Mouse (Mus musculus) heart, embryonic 10.5 days (tissue): Measurements from ENCODE around the gene Kif13a. TPM values are rescaled to one million over a fixed set of nuclear protein-coding genes. Genes with fewer than 3 reads are reported as not detected.

Experiments used
- DNase-seq: peaks from one replicate; pipeline ENCODE4 v3.0.0-alpha.2; 2017; ENCODE audit warnings: low spot score
- H3K27ac ChIP-seq: fragments of 300-500 bp; sonication (generic); 2 replicates; pipeline ENCODE4 v1.5.1; 2016; ENCODE audit warnings: mild to moderate bottlenecking
- H3K27me3 ChIP-seq: fragments of 300-500 bp; sonication (generic); 2 replicates; pipeline ENCODE4 v1.6.1; 2016; ENCODE audit warnings: mild to moderate bottlenecking; ENCODE audit not compliant: poor library complexity, insufficient read depth, severe bottlenecking
- H3K36me3 ChIP-seq: fragments of 300-500 bp; sonication (generic); 2 replicates; pipeline ENCODE4 v1.6.1; 2016; ENCODE audit warnings: mild to moderate bottlenecking, moderate library complexity
- H3K4me1 ChIP-seq: fragments of 300-500 bp; sonication (generic); 2 replicates; pipeline ENCODE4 v1.6.1; 2016; ENCODE audit warnings: mild to moderate bottlenecking
- H3K4me3 ChIP-seq: fragments of 300-500 bp; sonication (generic); 2 replicates; pipeline ENCODE4 v1.5.1; 2016; ENCODE audit warnings: mild to moderate bottlenecking, moderate library complexity
- H3K9me3 ChIP-seq: fragments of 300-500 bp; sonication (generic); 2 replicates; pipeline ENCODE4 v1.6.1; 2016; ENCODE audit warnings: mild to moderate bottlenecking, moderate library complexity
- WGBS: fragments of 180-500 bp; shearing (Covaris S2); methylation state at CpG from one replicate; pipeline ENCODE4 v1.1.7; 2016; 5-methylcytosine and 5-hydroxymethylcytosine counted together
- polyA plus RNA-seq: library from polyadenylated mRNA; unstranded; fragments of >200 nt; fragmentation: Nextera tagmentation; extraction: Ambion mirVana; gene quantifications from 2 replicates; pipeline ENCODE4 v1.2.1, GENCODE M21; 2016

Kif13a gene
- polyA plus RNA-seq, 1 experiment from 2014 or later = 29.1 TPM

- H3K4me3 ChIP-seq = no peak overlapping the region
- no peak overlapping the region for H3K27ac ChIP-seq
- H3K27me3 ChIP-seq = no peaks in the 10 kb centered on the region
- H3K9me3 ChIP-seq = no peaks in the 10 kb centered on the region
- DNase-seq = no peak
- peaks cover 21% of the 10 kb centered on the region for H3K4me1 ChIP-seq
- WGBS = 77% methylated on average over 5 of the region's 5 CpGs
- H3K36me3 ChIP-seq = no peaks in the 10 kb centered on the region; the same call in 1 of the 2 replicates
These were observed 16.4 kb upstream of the Kif13a start for GRCm38 (mm10) chr13:46946041-46946440.

- WGBS = 65% methylated on average over 3 of the region's 3 CpGs
These were observed 15.6 kb upstream of the Kif13a start for GRCm38 (mm10) chr13:46945256-46945655.

GRCm38 (mm10) chr13:46943294-46943693 lies 13.6 kb upstream of the Kif13a start:
- H3K4me3 ChIP-seq = no peak overlapping the region
- H3K9me3 ChIP-seq = no peaks in the 10 kb centered on the region
- H3K27ac ChIP-seq = no peak overlapping the region
- H3K36me3 ChIP-seq = no peaks in the 10 kb centered on the region
- no peak for DNase-seq
- no peaks in the 10 kb centered on the region for H3K27me3 ChIP-seq
- peaks cover 21% of the 10 kb centered on the region for H3K4me1 ChIP-seq

More at GRCm38 (mm10) chr13:46945256-46945655, 15.6 kb upstream of the Kif13a start:
- Histone ChIP-seq H3K36me3 (no peaks in the 10 kb centered on the region), H3K27ac (no peak overlapping the region; the same call in 1 of the 2 replicates), H3K27me3 (no peaks in the 10 kb centered on the region), H3K9me3 (no peaks in the 10 kb centered on the region), H3K4me1 (peaks cover 21% of the 10 kb centered on the region), H3K4me3 (no peak overlapping the region)
- no peak for DNase-seq

GRCm38 (mm10) chr13:46934116-46934515 lies 4.4 kb upstream of the Kif13a start:
- 61% methylated on average over 10 of the region's 10 CpGs for WGBS
- no peaks in the 10 kb centered on the region for H3K36me3 ChIP-seq
- H3K27me3 ChIP-seq = no peaks in the 10 kb centered on the region
- no peak for DNase-seq
- 0 out of 2 replicates have a peak overlapping the region, but pooled peaks have one; percentile 18 for H3K4me3 ChIP-seq
- H3K9me3 ChIP-seq = no peaks in the 10 kb centered on the region
- peaks cover 35% of the 10 kb centered on the region for H3K4me1 ChIP-seq
- H3K27ac ChIP-seq = 0 out of 2 replicates have a peak overlapping the region, but pooled peaks have one; percentile 47

- H3K4me1 ChIP-seq = peaks cover 39% of the 10 kb centered on the region
- WGBS = 72% methylated on average over 6 of the region's 6 CpGs
- no peaks in the 10 kb centered on the region for H3K9me3 ChIP-seq
- H3K27ac ChIP-seq = no peak overlapping the region
- no peak overlapping the region for H3K4me3 ChIP-seq
- no peaks in the 10 kb centered on the region for H3K27me3 ChIP-seq
- DNase-seq = no peak
- no peaks in the 10 kb centered on the region for H3K36me3 ChIP-seq
These were observed 3.2 kb upstream of the Kif13a start for GRCm38 (mm10) chr13:46932846-46933245.

GRCm38 (mm10) chr13:46932049-46932448 lies 2.4 kb upstream of the Kif13a start:
- no peaks in the 10 kb centered on the region for H3K27me3 ChIP-seq
- no peak for DNase-seq
- H3K9me3 ChIP-seq = no peaks in the 10 kb centered on the region
- H3K36me3 ChIP-seq = no peaks in the 10 kb centered on the region
- no peak overlapping the region for H3K4me3 ChIP-seq
- no peak overlapping the region for H3K27ac ChIP-seq
- WGBS = 77% methylated on average over 1 of the region's 1 CpGs
- H3K4me1 ChIP-seq = peaks cover 46% of the 10 kb centered on the region

GRCm38 (mm10) chr13:46930659-46931046 lies 986 bp upstream of the Kif13a start:
- Histone ChIP-seq H3K27me3 (no peaks in the 10 kb centered on the region), H3K4me3 (peak overlapping the region; percentile 88), H3K36me3 (peaks cover 6% of the 10 kb centered on the region), H3K27ac (peak overlapping the region; percentile 99), H3K9me3 (no peaks in the 10 kb centered on the region), H3K4me1 (peaks cover 56% of the 10 kb centered on the region)
- no peak for DNase-seq
- 2% methylated on average over 15 of the region's 15 CpGs for WGBS

- H3K4me1 ChIP-seq = peaks cover 43% of the 10 kb centered on the region
- H3K4me3 ChIP-seq = peak overlapping the region; percentile 88
- H3K27ac ChIP-seq = peak overlapping the region; percentile 99
- H3K9me3 ChIP-seq = no peaks in the 10 kb centered on the region
- H3K27me3 ChIP-seq = no peaks in the 10 kb centered on the region
- peaks cover 13% of the 10 kb centered on the region for H3K36me3 ChIP-seq
- DNase-seq = peak; percentile 80
- 3% methylated on average over 59 of the region's 60 CpGs for WGBS
These were observed 541 bp downstream of the Kif13a start for GRCm38 (mm10) chr13:46928961-46929691.

- Histone ChIP-seq H3K36me3 (peaks cover 18% of the 10 kb centered on the region), H3K27ac (peak overlapping the region; percentile 99), H3K27me3 (no peaks in the 10 kb centered on the region), H3K4me3 (peak overlapping the region; percentile 88), H3K4me1 (peaks cover 48% of the 10 kb centered on the region), H3K9me3 (no peaks in the 10 kb centered on the region)
- 26% methylated on average over 5 of the region's 5 CpGs for WGBS
- DNase-seq = no peak
These were observed 1.3 kb downstream of the Kif13a start for GRCm38 (mm10) chr13:46928404-46928803.

- no peak overlapping the region for H3K4me3 ChIP-seq
- H3K27ac ChIP-seq = peak overlapping the region; percentile 22; the same call in 1 of the 2 replicates
- peaks cover 18% of the 10 kb centered on the region for H3K36me3 ChIP-seq
- 95% methylated on average over 13 of the region's 13 CpGs for WGBS
- no peaks in the 10 kb centered on the region for H3K9me3 ChIP-seq
- DNase-seq = no peak
- no peaks in the 10 kb centered on the region for H3K27me3 ChIP-seq
- H3K4me1 ChIP-seq = peaks cover 59% of the 10 kb centered on the region
These were observed 4.0 kb downstream of the Kif13a start for GRCm38 (mm10) chr13:46925671-46926070.

GRCm38 (mm10) chr13:46921559-46921958 lies 8.1 kb downstream of the Kif13a start:
- Histone ChIP-seq H3K27me3 (no peaks in the 10 kb centered on the region), H3K36me3 (peaks cover 22% of the 10 kb centered on the region), H3K4me3 (0 out of 2 replicates have a peak overlapping the region, but pooled peaks have one; percentile 5), H3K9me3 (no peaks in the 10 kb centered on the region), H3K4me1 (peaks cover 78% of the 10 kb centered on the region), H3K27ac (peak overlapping the region; percentile 82)
- 44% methylated on average over 8 of the region's 8 CpGs for WGBS
- no peak for DNase-seq

GRCm38 (mm10) chr13:46919797-46920196 lies 9.9 kb downstream of the Kif13a start:
- Histone ChIP-seq H3K27me3 (no peaks in the 10 kb centered on the region), H3K4me3 (no peak overlapping the region), H3K36me3 (peaks cover 10% of the 10 kb centered on the region; the same call in 1 of the 2 replicates), H3K27ac (peak overlapping the region; percentile 82), H3K9me3 (no peaks in the 10 kb centered on the region), H3K4me1 (peaks cover 74% of the 10 kb centered on the region)
- no peak for DNase-seq
- WGBS = 70% methylated on average over 2 of the region's 2 CpGs

GRCm38 (mm10) chr13:46918509-46918908 lies 11.2 kb downstream of the Kif13a start:
- Histone ChIP-seq H3K27me3 (no peaks in the 10 kb centered on the region), H3K4me1 (peaks cover 77% of the 10 kb centered on the region), H3K27ac (peak overlapping the region; percentile 93), H3K36me3 (0 out of 2 replicates have a peak, but pooled peaks cover 4% of the 10 kb centered on the region), H3K9me3 (no peaks in the 10 kb centered on the region), H3K4me3 (peak overlapping the region; percentile 35; the same call in 1 of the 2 replicates)
- 27% methylated on average over 5 of the region's 5 CpGs for WGBS
- peak; percentile 96 for DNase-seq
